Mouse (Mus musculus) heart, adult 2 months (tissue): ENCODE results near the gene Rgl2.

ENCODE experiments used
- CTCF ChIP-seq: fragments of 200-600 bp; IDR thresholded peaks from 2 replicates; pipeline ENCODE4 v1.8.1; 2022; ENCODE audit warnings: antibody characterized with exemption, mild to moderate bottlenecking, moderate library complexity
- EP300 ChIP-seq: fragments of 200-500 bp; IDR thresholded peaks from 2 replicates; pipeline ENCODE4 v1.6.1; 2011; ENCODE audit warnings: low read depth, low read length, control low read depth; ENCODE audit not compliant: insufficient read depth
- POLR2A ChIP-seq: fragments of 200-500 bp; IDR thresholded peaks from 2 replicates; pipeline ENCODE4 v1.6.1; 2011; ENCODE audit warnings: mild to moderate bottlenecking, low read depth, low read length, control low read depth; ENCODE audit not compliant: insufficient read depth

- no peak for TF ChIP-seq CTCF
- peak; percentile 30; the same call in 1 of the 2 replicates for TF ChIP-seq EP300
- TF ChIP-seq POLR2A: peak; percentile 70; the same call in 1 of the 2 replicates
These were observed 20.1 kb upstream of the Rgl2 start, which contains the start of gene Daxx for GRCm38 (mm10) chr17:33909077-33909868.
